Mouse (Mus musculus): ENCODE measurements around the gene Plac1. TPM values are rescaled to one million over a fixed set of nuclear protein-coding genes. Genes with fewer than 3 reads are reported as not detected.

The Plac1 gene
- polyA plus RNA-seq, 1 experiment from 2014 or later, result 11.7 TPM

GRCm38 (mm10) chrX:53197681-53198080 lies 42.2 kb downstream of the Plac1 start:
- H3K9ac ChIP-seq, result no peak overlapping the region
- no peaks in the 10 kb centered on the region for H3K27me3 ChIP-seq (replicated peaks)

DNA sequence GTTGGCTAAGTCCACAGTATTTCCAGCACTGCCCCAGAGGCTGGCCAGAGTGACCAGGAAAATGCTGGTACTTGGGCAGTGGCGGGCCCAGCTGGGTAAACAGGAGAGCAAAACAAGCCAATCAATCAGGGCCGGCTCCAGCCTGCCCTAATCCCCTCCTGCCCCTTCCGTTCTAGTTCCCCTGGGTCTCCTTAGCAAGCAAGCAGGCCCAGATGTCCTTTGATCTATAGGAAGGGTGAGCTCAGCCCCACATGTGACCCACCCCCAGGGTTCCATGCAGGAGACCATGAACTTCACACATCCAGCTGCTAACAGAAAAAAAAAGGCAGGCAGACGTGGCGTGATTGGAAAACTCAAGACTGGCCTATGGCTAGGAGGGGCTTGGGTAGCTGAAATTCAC lies 43.5 kb downstream of the Plac1 start:
- peaks cover 12% of the 10 kb centered on the region for H3K4me1 ChIP-seq (replicated peaks)
- WGBS, result 52% methylated on average over 5 of the region's 5 CpGs
- no peaks in the 10 kb centered on the region for H3K9me3 ChIP-seq (replicated peaks)
- no peaks in the 10 kb centered on the region for H3K36me3 ChIP-seq
- peak overlapping the region; percentile 71 for H3K27ac ChIP-seq (ENCODE audit: poor library complexity, severe bottlenecking)
- H3K27me3 ChIP-seq (replicated peaks), result no peaks in the 10 kb centered on the region
- H3K4me2 ChIP-seq, result no peak overlapping the region
- no peak overlapping the region for H3K4me3 ChIP-seq
- no peak for ATAC-seq (ENCODE audit: insufficient number of reproducible peaks, low FRiP score)
- no peak overlapping the region for H3K9ac ChIP-seq

More at GRCm38 (mm10) chrX:53197681-53198080, 42.2 kb downstream of the Plac1 start:
- no peaks in the 10 kb centered on the region for H3K9me3 ChIP-seq (replicated peaks)
- peak; percentile 86 for ATAC-seq (ENCODE audit: insufficient number of reproducible peaks, low FRiP score)
- H3K4me3 ChIP-seq, result no peak overlapping the region
- 33% methylated on average over 4 of the region's 4 CpGs for WGBS
- no peaks in the 10 kb centered on the region for H3K36me3 ChIP-seq
- H3K27ac ChIP-seq (ENCODE audit: poor library complexity, severe bottlenecking), result peak overlapping the region; percentile 87
- H3K4me2 ChIP-seq, result no peak overlapping the region
- peaks cover 20% of the 10 kb centered on the region for H3K4me1 ChIP-seq (replicated peaks)

- ATAC-seq (ENCODE audit: insufficient number of reproducible peaks, low FRiP score), result no peak
- H3K36me3 ChIP-seq, result no peaks in the 10 kb centered on the region
Observed at GRCm38 (mm10) chrX:53188692-53189091, 51.2 kb downstream of the Plac1 start.

DNA sequence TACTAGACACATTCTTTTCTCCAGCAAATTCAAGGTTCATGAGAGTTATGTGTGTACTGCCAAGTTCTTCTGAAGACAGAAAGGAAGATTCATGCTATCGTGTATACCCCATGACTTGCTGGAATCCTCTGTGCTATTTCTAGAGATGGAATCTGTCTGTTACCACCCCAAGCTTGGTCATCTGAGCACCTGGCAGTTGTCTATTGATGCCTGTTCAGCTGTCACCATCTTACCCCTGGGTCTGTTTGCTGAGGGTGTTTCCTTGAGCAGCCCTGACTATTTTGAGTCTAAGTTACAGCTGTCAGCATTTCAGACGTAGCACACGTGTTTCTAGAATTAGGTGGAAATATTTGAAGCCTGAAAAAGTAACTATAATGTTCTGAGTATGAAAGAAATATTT lies 60.1 kb downstream of the Plac1 start:
- WGBS, result 39% methylated on average over 3 of the region's 3 CpGs
- no peak overlapping the region for H3K9ac ChIP-seq
- H3K4me1 ChIP-seq (replicated peaks), result no peaks in the 10 kb centered on the region
- H3K36me3 ChIP-seq, result no peaks in the 10 kb centered on the region
- no peak for ATAC-seq (ENCODE audit: insufficient number of reproducible peaks, low FRiP score)
- H3K27me3 ChIP-seq (replicated peaks), result no peaks in the 10 kb centered on the region
- no peak overlapping the region for H3K4me3 ChIP-seq
- peak overlapping the region; percentile 57 for H3K27ac ChIP-seq (ENCODE audit: poor library complexity, severe bottlenecking)
- no peaks in the 10 kb centered on the region for H3K9me3 ChIP-seq (replicated peaks)
- H3K4me2 ChIP-seq, result no peak overlapping the region

More at GRCm38 (mm10) chrX:53188692-53189091, 51.2 kb downstream of the Plac1 start:
- WGBS, result 79% methylated on average over 1 of the region's 1 CpGs
- H3K4me2 ChIP-seq, result no peak overlapping the region
- H3K9ac ChIP-seq, result no peak overlapping the region
- no peaks in the 10 kb centered on the region for H3K9me3 ChIP-seq (replicated peaks)
- no peaks in the 10 kb centered on the region for H3K4me1 ChIP-seq (replicated peaks)
- no peak overlapping the region for H3K4me3 ChIP-seq
- no peaks in the 10 kb centered on the region for H3K27me3 ChIP-seq (replicated peaks)
- H3K27ac ChIP-seq (ENCODE audit: poor library complexity, severe bottlenecking), result no peak overlapping the region

DNA sequence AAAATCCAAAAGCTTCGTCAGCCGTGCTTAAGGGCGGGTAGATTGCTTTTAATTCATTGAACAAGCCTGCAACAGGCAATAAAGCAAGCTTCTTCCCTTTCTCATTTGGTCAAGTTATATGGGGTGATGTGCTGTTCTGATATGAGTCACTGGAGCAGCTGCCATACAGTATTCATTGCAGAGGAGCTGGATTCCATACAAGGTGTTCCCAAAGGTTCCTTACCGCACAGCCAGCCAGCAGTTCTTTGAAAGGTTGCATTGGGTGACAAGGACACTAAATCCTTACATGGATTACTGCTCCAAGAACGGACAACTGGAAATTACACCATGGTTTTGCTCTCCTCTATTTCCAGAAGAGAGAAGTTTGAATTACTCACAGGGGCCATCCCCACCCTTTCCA lies 63.6 kb downstream of the Plac1 start:
- no peak for ATAC-seq (ENCODE audit: insufficient number of reproducible peaks, low FRiP score)
- H3K9ac ChIP-seq, result no peak overlapping the region
- WGBS, result 81% methylated on average over 5 of the region's 5 CpGs

DNA sequence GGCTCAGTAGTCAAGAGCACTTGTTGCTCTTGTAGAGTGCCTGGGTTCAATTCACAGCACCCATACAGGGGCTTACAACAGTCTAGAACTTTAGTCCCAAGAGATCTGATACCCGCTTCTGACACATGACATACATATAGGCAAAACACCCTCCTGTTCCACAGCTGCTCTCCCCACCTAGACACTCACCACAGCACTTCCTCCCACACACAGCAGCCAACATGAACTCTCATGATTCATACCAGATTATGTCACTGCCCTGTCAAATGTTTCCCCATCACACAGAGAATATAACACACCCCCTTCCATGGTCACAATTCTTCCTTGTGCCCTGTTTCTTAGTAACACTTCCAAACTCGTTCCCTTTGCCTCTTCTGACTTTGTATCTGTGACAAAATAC lies 71.3 kb downstream of the Plac1 start:
- H3K36me3 ChIP-seq, result no peaks in the 10 kb centered on the region
- ATAC-seq (ENCODE audit: insufficient number of reproducible peaks, low FRiP score), result no peak
- H3K27ac ChIP-seq (ENCODE audit: poor library complexity, severe bottlenecking), result 0 out of 2 replicates have a peak overlapping the region, but pooled peaks have one; percentile 23
- H3K4me3 ChIP-seq, result no peak overlapping the region
- no peaks in the 10 kb centered on the region for H3K27me3 ChIP-seq (replicated peaks)
- no peaks in the 10 kb centered on the region for H3K9me3 ChIP-seq (replicated peaks)
- H3K4me1 ChIP-seq (replicated peaks), result peaks cover 20% of the 10 kb centered on the region
- WGBS, result 69% methylated on average over 2 of the region's 2 CpGs
- no peak overlapping the region for H3K4me2 ChIP-seq
- H3K9ac ChIP-seq, result no peak overlapping the region

More for the DNA sequence above, 63.6 kb downstream of the Plac1 start:
- no peak overlapping the region for H3K27ac ChIP-seq (ENCODE audit: poor library complexity, severe bottlenecking)
- H3K4me2 ChIP-seq, result no peak overlapping the region
- H3K9me3 ChIP-seq (replicated peaks), result no peaks in the 10 kb centered on the region
- no peaks in the 10 kb centered on the region for H3K36me3 ChIP-seq
- H3K4me1 ChIP-seq (replicated peaks), result no peaks in the 10 kb centered on the region; the same call in 1 of the 2 replicates
- H3K27me3 ChIP-seq (replicated peaks), result no peaks in the 10 kb centered on the region
- H3K4me3 ChIP-seq, result no peak overlapping the region

GRCm38 (mm10) chrX:53166901-53167525 lies 72.9 kb downstream of the Plac1 start:
- Histone ChIP-seq H3K36me3 (no peaks in the 10 kb centered on the region), H3K27ac (ENCODE audit: poor library complexity, severe bottlenecking) (peak overlapping the region; percentile 92), H3K4me1 (replicated peaks) (peaks cover 24% of the 10 kb centered on the region), H3K27me3 (replicated peaks) (no peaks in the 10 kb centered on the region), H3K4me3 (no peak overlapping the region), H3K4me2 (no peak overlapping the region), H3K9me3 (replicated peaks) (no peaks in the 10 kb centered on the region), H3K9ac (no peak overlapping the region)
- WGBS, result 19% methylated on average over 4 of the region's 4 CpGs
- ATAC-seq (ENCODE audit: insufficient number of reproducible peaks, low FRiP score), result peak; percentile 79

DNA sequence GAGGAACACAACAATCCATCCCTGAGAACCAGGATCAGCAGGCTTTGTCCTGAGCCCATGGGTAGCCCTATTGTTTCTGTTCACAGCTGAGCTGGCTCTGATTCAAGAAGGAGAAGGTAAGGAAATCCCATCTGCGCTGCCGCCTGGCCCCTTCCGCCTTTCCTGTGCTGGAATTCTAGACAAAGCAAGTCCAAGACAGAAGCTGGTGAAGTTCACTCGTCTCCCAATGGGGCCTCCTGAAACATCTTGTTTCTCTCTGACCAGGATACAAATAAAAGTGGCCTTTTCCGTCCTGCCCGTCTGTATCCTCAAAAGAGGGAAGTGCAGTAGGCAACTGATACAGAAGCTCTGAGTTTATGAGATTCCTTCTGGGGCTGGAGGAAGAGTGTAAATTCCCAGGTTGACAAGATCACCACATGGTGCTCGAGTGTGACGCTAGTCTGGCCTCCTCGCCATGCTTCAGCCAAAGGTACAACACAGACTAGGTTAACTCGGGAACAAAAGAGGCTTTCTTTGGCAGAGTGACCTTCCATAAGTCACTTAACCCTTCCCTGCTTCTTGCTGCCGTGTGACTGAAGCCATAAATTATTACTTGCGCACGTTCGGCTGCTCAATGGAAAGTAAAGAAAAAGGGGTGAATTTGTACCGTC lies 73.5 kb downstream of the Plac1 start:
- 45% methylated on average over 15 of the region's 15 CpGs for WGBS
- Histone ChIP-seq H3K4me2 (no peak overlapping the region), H3K36me3 (no peaks in the 10 kb centered on the region), H3K4me3 (no peak overlapping the region), H3K4me1 (replicated peaks) (peaks cover 30% of the 10 kb centered on the region), H3K27me3 (replicated peaks) (no peaks in the 10 kb centered on the region), H3K9ac (no peak overlapping the region), H3K9me3 (replicated peaks) (no peaks in the 10 kb centered on the region), H3K27ac (ENCODE audit: poor library complexity, severe bottlenecking) (peak overlapping the region; percentile 92)
- 0 out of 2 replicates have a peak, but pooled peaks have one; percentile 13 for ATAC-seq (ENCODE audit: insufficient number of reproducible peaks, low FRiP score)

DNA sequence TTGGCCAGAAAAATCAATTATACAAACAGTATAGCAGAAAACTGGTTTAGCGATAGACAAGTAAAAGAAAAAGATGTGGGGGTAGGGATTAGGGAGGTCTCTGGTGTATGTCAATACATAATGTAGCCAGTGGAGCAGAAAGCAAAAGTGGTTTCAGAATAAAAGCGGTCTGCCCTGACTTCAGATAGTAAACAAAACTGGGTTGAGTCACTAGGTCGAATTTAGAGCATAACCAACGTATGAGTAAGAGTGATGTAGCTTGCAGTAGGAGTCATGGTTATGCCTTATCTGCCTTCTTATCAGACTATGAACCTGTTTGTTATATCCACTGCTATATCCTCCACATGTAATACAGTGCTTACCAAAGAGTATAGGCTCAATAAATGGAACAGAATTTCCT lies 77.3 kb downstream of the Plac1 start:
- no peak overlapping the region for H3K4me3 ChIP-seq
- no peaks in the 10 kb centered on the region for H3K27me3 ChIP-seq (replicated peaks)
- no peak overlapping the region for H3K27ac ChIP-seq (ENCODE audit: poor library complexity, severe bottlenecking)
- peaks cover 38% of the 10 kb centered on the region for H3K4me1 ChIP-seq (replicated peaks)
- no peak overlapping the region for H3K9ac ChIP-seq
- no peak overlapping the region for H3K4me2 ChIP-seq
- ATAC-seq (ENCODE audit: insufficient number of reproducible peaks, low FRiP score), result no peak
- H3K9me3 ChIP-seq (replicated peaks), result no peaks in the 10 kb centered on the region
- whole genome bisulfite sequencing, result 55% methylated on average over 4 of the region's 4 CpGs
- H3K36me3 ChIP-seq, result no peaks in the 10 kb centered on the region

DNA sequence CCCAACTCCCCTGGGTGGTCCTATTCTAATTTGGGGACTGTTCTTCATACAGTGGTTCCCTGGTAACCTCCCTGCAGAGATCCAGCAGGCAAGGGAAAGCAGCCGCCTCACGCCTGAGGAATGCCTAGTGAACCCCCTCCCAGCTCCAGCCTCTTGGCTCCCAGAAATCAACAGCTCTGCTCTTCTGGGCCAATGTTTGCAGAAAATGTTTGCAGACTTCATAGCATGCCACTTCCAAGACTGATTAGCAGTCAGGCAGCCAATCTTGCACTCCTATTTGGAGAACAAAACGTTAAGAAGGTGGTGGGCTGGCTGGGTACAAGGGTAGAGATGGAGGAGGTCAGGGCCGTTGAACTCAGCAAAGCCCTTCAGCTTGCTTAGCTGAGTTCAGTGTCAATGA lies 78.3 kb downstream of the Plac1 start:
- ATAC-seq (ENCODE audit: insufficient number of reproducible peaks, low FRiP score), result no peak
- H3K4me3 ChIP-seq, result no peak overlapping the region
- H3K9ac ChIP-seq, result no peak overlapping the region
- peaks cover 32% of the 10 kb centered on the region for H3K4me1 ChIP-seq (replicated peaks)
- peak overlapping the region; percentile 66 for H3K27ac ChIP-seq (ENCODE audit: poor library complexity, severe bottlenecking)
- H3K4me2 ChIP-seq, result no peak overlapping the region
- no peaks in the 10 kb centered on the region for H3K9me3 ChIP-seq (replicated peaks)
- H3K27me3 ChIP-seq (replicated peaks), result no peaks in the 10 kb centered on the region
- 40% methylated on average over 4 of the region's 4 CpGs for WGBS
- no peaks in the 10 kb centered on the region for H3K36me3 ChIP-seq

- Histone ChIP-seq H3K9ac (no peak overlapping the region), H3K4me1 (replicated peaks) (peaks cover 27% of the 10 kb centered on the region), H3K36me3 (no peaks in the 10 kb centered on the region), H3K27ac (ENCODE audit: poor library complexity, severe bottlenecking) (peak overlapping the region; percentile 66), H3K27me3 (replicated peaks) (no peaks in the 10 kb centered on the region), H3K4me3 (no peak overlapping the region), H3K4me2 (no peak overlapping the region), H3K9me3 (replicated peaks) (no peaks in the 10 kb centered on the region)
- ATAC-seq (ENCODE audit: insufficient number of reproducible peaks, low FRiP score), result 0 out of 2 replicates have a peak, but pooled peaks have one; percentile 22
- 16% methylated on average over 5 of the region's 5 CpGs for WGBS
Observed at GRCm38 (mm10) chrX:53161115-53161514, 78.8 kb downstream of the Plac1 start.
